Mouse (Mus musculus): ENCODE results near the gene Adam11.
A peak's percentile ranks its signal among the peaks of the same experiment; 100 is the strongest.

- TF ChIP-seq POLR2A (IDR thresholded peaks at IDR 0.05; ENCODE audit: control insufficient read depth, extremely low read depth, insufficient read depth, low read length, poor library complexity) = 0 out of 2 replicates have a peak, but pooled peaks have one; percentile 33
- TF ChIP-seq CTCF (IDR thresholded peaks at IDR 0.05; ENCODE audit: borderline replicate concordance, control insufficient read depth, extremely low read depth, insufficient read depth, low read length, poor library complexity) = no peak
These were observed 7.5 kb upstream of the Adam11 start for GRCm38 (mm10) chr11:102753591-102754324.

Data from thymus, adult 2 months (tissue).